Comparison of ENCODE assay signal across 20 mouse cellular contexts in the genomic region with DNA sequence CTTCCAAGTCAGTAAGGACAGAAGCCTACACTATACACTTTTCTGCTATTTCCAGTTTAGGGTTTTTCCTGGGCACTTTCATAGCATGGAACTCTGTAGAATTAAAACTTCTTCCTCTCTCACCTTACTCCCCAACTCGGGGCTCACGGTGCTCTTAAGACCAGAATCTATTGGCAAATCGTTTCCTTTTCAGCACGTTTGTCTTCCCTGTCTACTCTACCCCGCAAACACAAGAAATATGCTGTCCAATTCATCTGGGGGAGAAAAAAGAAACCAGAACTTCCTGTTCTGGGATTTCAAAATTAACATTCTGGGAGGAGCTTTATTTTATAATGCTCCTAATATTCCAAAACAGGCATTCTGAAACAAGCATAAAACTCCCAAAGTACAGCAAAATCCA.
"Had no signal": no experiment of that assay in that cellular context is flagged by ENCODE, and none has a peak within 500 bp of the region (broad histone marks: within the 10 kb centered on the region; RNA-seq: fewer than 3 reads in every experiment).

No protein-coding gene starts in this region.

- H3K4me2 ChIP-seq: lung, embryonic 14.5 days; midbrain, embryonic 12.5 days; neural tube, embryonic 13.5 days; stomach, embryonic 15.5 days had no signal

- ATAC-seq: inflammation-experienced regulatory T-cells, adult 6 months; intestine, postnatal 0 days; liver, postnatal 0 days; lung, postnatal 0 days; midbrain, embryonic 16.5 days had no signal

- H3K27me3 ChIP-seq: midbrain, embryonic 12.5 days; neural tube, embryonic 13.5 days; stomach, embryonic 15.5 days had no signal

- H3K27ac ChIP-seq: layer of hippocampus, adult 2 months; liver, embryonic 14.5 days; macrophage; midbrain, embryonic 12.5 days; neural tube, embryonic 13.5 days; stomach, embryonic 15.5 days had no signal

- H3K9me3 ChIP-seq: midbrain, embryonic 12.5 days; neural tube, embryonic 13.5 days; stomach, embryonic 15.5 days had no signal

- H3K4me3 ChIP-seq: layer of hippocampus, adult 2 months; midbrain, embryonic 12.5 days; myocyte; neural tube, embryonic 13.5 days; stomach, embryonic 15.5 days had no signal

- DNase-seq: kidney, adult 2 months; kidney, postnatal 25 days; layer of hippocampus, adult 9-11 months; liver, postnatal 0 days; lung, embryonic 14.5 days; retina, postnatal 1 day; right cerebral cortex, postnatal 25 days; spleen, adult 18-20 months; thymus, postnatal 36 days had no signal

- H3K9ac ChIP-seq: liver, embryonic 14.5 days; liver, postnatal 0 days; lung, embryonic 14.5 days; midbrain, embryonic 12.5 days; neural tube, embryonic 13.5 days; stomach, embryonic 15.5 days had no signal
